Mouse (Mus musculus): Measurements from ENCODE around the gene Ccnf.

DNA sequence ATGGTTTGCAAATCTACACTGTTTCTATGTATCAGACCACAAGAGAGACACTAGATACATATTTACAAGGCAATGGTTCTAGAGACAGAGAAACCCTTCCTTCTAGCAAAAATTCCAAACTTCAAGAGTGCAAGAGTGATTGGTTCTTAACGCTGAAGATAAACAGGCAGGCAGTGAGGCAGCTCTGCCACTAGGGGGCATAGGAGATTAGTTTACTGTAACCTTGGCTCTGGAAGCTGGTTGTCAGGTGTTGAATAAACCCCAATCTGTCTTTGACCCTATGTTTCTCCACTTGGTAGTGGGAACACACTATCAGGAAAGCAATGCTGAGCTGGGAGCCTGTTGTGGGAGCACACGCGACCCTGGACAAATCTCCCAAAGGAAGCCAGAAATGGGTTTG is 77.9 kb downstream of the Ccnf start:
- TF ChIP-seq CTCF (IDR thresholded peaks at IDR 0.05; ENCODE audit: insufficient read depth, low read depth, low read length) (no peak), POLR2A (IDR thresholded peaks at IDR 0.05; ENCODE audit: insufficient read depth, low read depth, low read length) (no peak)
